Mouse (Mus musculus) heart, embryonic 10.5 days (tissue): Measurements from ENCODE around the gene Gper1. TPM values are rescaled to one million over a fixed set of nuclear protein-coding genes. Genes with fewer than 3 reads are reported as not detected.

Source experiments
- DNase-seq: peaks from one replicate; pipeline ENCODE4 v3.0.0-alpha.2; 2017; ENCODE audit warnings: low spot score
- H3K27ac ChIP-seq: fragments of 300-500 bp; sonication (generic); 2 replicates; pipeline ENCODE4 v1.5.1; 2016; ENCODE audit warnings: mild to moderate bottlenecking
- H3K27me3 ChIP-seq: fragments of 300-500 bp; sonication (generic); 2 replicates; pipeline ENCODE4 v1.6.1; 2016; ENCODE audit warnings: mild to moderate bottlenecking; ENCODE audit not compliant: poor library complexity, insufficient read depth, severe bottlenecking
- H3K36me3 ChIP-seq: fragments of 300-500 bp; sonication (generic); 2 replicates; pipeline ENCODE4 v1.6.1; 2016; ENCODE audit warnings: mild to moderate bottlenecking, moderate library complexity
- H3K4me1 ChIP-seq: fragments of 300-500 bp; sonication (generic); 2 replicates; pipeline ENCODE4 v1.6.1; 2016; ENCODE audit warnings: mild to moderate bottlenecking
- H3K4me3 ChIP-seq: fragments of 300-500 bp; sonication (generic); 2 replicates; pipeline ENCODE4 v1.5.1; 2016; ENCODE audit warnings: mild to moderate bottlenecking, moderate library complexity
- H3K9me3 ChIP-seq: fragments of 300-500 bp; sonication (generic); 2 replicates; pipeline ENCODE4 v1.6.1; 2016; ENCODE audit warnings: mild to moderate bottlenecking, moderate library complexity
- WGBS: fragments of 180-500 bp; shearing (Covaris S2); methylation state at CpG from one replicate; pipeline ENCODE4 v1.1.7; 2016; 5-methylcytosine and 5-hydroxymethylcytosine counted together
- polyA plus RNA-seq: library from polyadenylated mRNA; unstranded; fragments of >200 nt; fragmentation: Nextera tagmentation; extraction: Ambion mirVana; gene quantifications from 2 replicates; pipeline ENCODE4 v1.2.1, GENCODE M21; 2016

Gper1 gene
- polyA plus RNA-seq, 1 experiment from 2014 or later = 0.36 TPM

- DNase-seq = no peak
- Histone ChIP-seq H3K4me3 (no peak overlapping the region), H3K27ac (no peak overlapping the region), H3K4me1 (peaks cover 17% of the 10 kb centered on the region), H3K9me3 (no peaks in the 10 kb centered on the region), H3K36me3 (0 out of 2 replicates have a peak, but pooled peaks cover 2% of the 10 kb centered on the region), H3K27me3 (peaks cover 12% of the 10 kb centered on the region; the same call in 1 of the 2 replicates)
- 79% methylated on average over 12 of the region's 12 CpGs for WGBS
These were observed 19.5 kb downstream of the Gper1 start for GRCm38 (mm10) chr5:139442428-139442827.

- 78% methylated on average over 4 of the region's 4 CpGs for WGBS
- H3K9me3 ChIP-seq = no peaks in the 10 kb centered on the region
- peaks cover 18% of the 10 kb centered on the region for H3K4me1 ChIP-seq
- DNase-seq = no peak
- H3K36me3 ChIP-seq = no peaks in the 10 kb centered on the region
- no peak overlapping the region for H3K27ac ChIP-seq
- peaks cover 12% of the 10 kb centered on the region; the same call in 1 of the 2 replicates for H3K27me3 ChIP-seq
- H3K4me3 ChIP-seq = no peak overlapping the region
These were observed 20.0 kb downstream of the Gper1 start for GRCm38 (mm10) chr5:139442962-139443361.

- H3K9me3 ChIP-seq = no peaks in the 10 kb centered on the region
- H3K4me3 ChIP-seq = no peak overlapping the region
- 85% methylated on average over 8 of the region's 8 CpGs for WGBS
- no peak overlapping the region for H3K27ac ChIP-seq
- peaks cover 9% of the 10 kb centered on the region; the same call in 1 of the 2 replicates for H3K27me3 ChIP-seq
- no peak for DNase-seq
- H3K36me3 ChIP-seq = no peaks in the 10 kb centered on the region
- peaks cover 34% of the 10 kb centered on the region for H3K4me1 ChIP-seq
These were observed 22.3 kb downstream of the Gper1 start for GRCm38 (mm10) chr5:139445258-139445657.

- Histone ChIP-seq H3K27me3 (no peaks in the 10 kb centered on the region), H3K4me1 (peaks cover 21% of the 10 kb centered on the region), H3K27ac (no peak overlapping the region), H3K9me3 (no peaks in the 10 kb centered on the region), H3K36me3 (peaks cover 5% of the 10 kb centered on the region), H3K4me3 (no peak overlapping the region)
- 59% methylated on average over 6 of the region's 6 CpGs for WGBS
- DNase-seq = no peak
These were observed 25.1 kb downstream of the Gper1 start for GRCm38 (mm10) chr5:139448025-139448424.

- Histone ChIP-seq H3K4me3 (no peak overlapping the region), H3K27ac (peak overlapping the region; percentile 67), H3K4me1 (peaks cover 21% of the 10 kb centered on the region), H3K9me3 (no peaks in the 10 kb centered on the region), H3K36me3 (peaks cover 7% of the 10 kb centered on the region), H3K27me3 (no peaks in the 10 kb centered on the region)
- 56% methylated on average over 5 of the region's 5 CpGs for WGBS
- DNase-seq = no peak
These were observed 26.3 kb downstream of the Gper1 start for GRCm38 (mm10) chr5:139449161-139449791.

- H3K27ac ChIP-seq = peak overlapping the region; percentile 67
- DNase-seq = no peak
These were observed 27.0 kb downstream of the Gper1 start for GRCm38 (mm10) chr5:139449926-139450325.

GRCm38 (mm10) chr5:139453031-139453430, 30.1 kb downstream of the Gper1 start:
- H3K4me3 ChIP-seq = no peak overlapping the region
- no peak overlapping the region for H3K27ac ChIP-seq
- peaks cover 21% of the 10 kb centered on the region for H3K36me3 ChIP-seq
- H3K9me3 ChIP-seq = no peaks in the 10 kb centered on the region
- no peaks in the 10 kb centered on the region for H3K27me3 ChIP-seq
- DNase-seq = no peak
- H3K4me1 ChIP-seq = peaks cover 17% of the 10 kb centered on the region
- 90% methylated on average over 10 of the region's 10 CpGs for WGBS

More at GRCm38 (mm10) chr5:139449926-139450325, 27.0 kb downstream of the Gper1 start:
- Histone ChIP-seq H3K4me1 (peaks cover 21% of the 10 kb centered on the region), H3K4me3 (no peak overlapping the region), H3K27me3 (no peaks in the 10 kb centered on the region), H3K36me3 (peaks cover 11% of the 10 kb centered on the region), H3K9me3 (no peaks in the 10 kb centered on the region)
- 42% methylated on average over 4 of the region's 4 CpGs for WGBS

GRCm38 (mm10) chr5:139455166-139455565, 32.2 kb downstream of the Gper1 start:
- no peak overlapping the region for H3K27ac ChIP-seq
- H3K4me3 ChIP-seq = no peak overlapping the region
- H3K4me1 ChIP-seq = peaks cover 12% of the 10 kb centered on the region
- 92% methylated on average over 12 of the region's 12 CpGs for WGBS
- DNase-seq = no peak
- H3K9me3 ChIP-seq = no peaks in the 10 kb centered on the region
- peaks cover 21% of the 10 kb centered on the region for H3K36me3 ChIP-seq
- H3K27me3 ChIP-seq = no peaks in the 10 kb centered on the region

- Histone ChIP-seq H3K27ac (no peak overlapping the region), H3K9me3 (no peaks in the 10 kb centered on the region), H3K4me1 (peaks cover 14% of the 10 kb centered on the region), H3K36me3 (peaks cover 17% of the 10 kb centered on the region; the same call in 1 of the 2 replicates), H3K4me3 (no peak overlapping the region), H3K27me3 (no peaks in the 10 kb centered on the region)
- no peak for DNase-seq
- 84% methylated on average over 8 of the region's 8 CpGs for WGBS
These were observed 34.3 kb downstream of the Gper1 start for GRCm38 (mm10) chr5:139457241-139457640.

- Histone ChIP-seq H3K4me3 (peak overlapping the region; percentile 75), H3K27ac (peak overlapping the region; percentile 56)
- WGBS = 9% methylated on average over 10 of the region's 10 CpGs
These were observed 37.0 kb downstream of the Gper1 start for GRCm38 (mm10) chr5:139459938-139460337.

GRCm38 (mm10) chr5:139460384-139461067, 37.6 kb downstream of the Gper1 start, which contains the start of gene 3110082I17Rik:
Gene 3110082I17Rik (minus strand): TSS chr5:139460527.
- WGBS = 3% methylated on average over 42 of the region's 42 CpGs
- peak; percentile 98 for DNase-seq

More at GRCm38 (mm10) chr5:139459938-139460337, 37.0 kb downstream of the Gper1 start:
- Histone ChIP-seq H3K9me3 (no peaks in the 10 kb centered on the region), H3K27me3 (no peaks in the 10 kb centered on the region; the same call in 1 of the 2 replicates), H3K36me3 (peaks cover 9% of the 10 kb centered on the region; the same call in 1 of the 2 replicates), H3K4me1 (peaks cover 14% of the 10 kb centered on the region)
- DNase-seq = no peak

GRCm38 (mm10) chr5:139464874-139465273, 41.9 kb downstream of the Gper1 start:
- no peaks in the 10 kb centered on the region; the same call in 1 of the 2 replicates for H3K27me3 ChIP-seq
- H3K36me3 ChIP-seq = no peaks in the 10 kb centered on the region
- H3K27ac ChIP-seq = no peak overlapping the region
- 60% methylated on average over 4 of the region's 4 CpGs for WGBS
- no peaks in the 10 kb centered on the region for H3K9me3 ChIP-seq
- H3K4me1 ChIP-seq = peaks cover 5% of the 10 kb centered on the region; the same call in 1 of the 2 replicates
- no peak overlapping the region for H3K4me3 ChIP-seq
- no peak for DNase-seq

More at GRCm38 (mm10) chr5:139460384-139461067, 37.6 kb downstream of the Gper1 start, which contains the start of gene 3110082I17Rik:
- H3K9me3 ChIP-seq = no peaks in the 10 kb centered on the region
- peaks cover 14% of the 10 kb centered on the region for H3K4me1 ChIP-seq
- peak within 1 kb of the TSS; percentile 75 for H3K4me3 ChIP-seq
- peak within 1 kb of the TSS; percentile 56 for H3K27ac ChIP-seq
- no peaks in the 10 kb centered on the region; the same call in 1 of the 2 replicates for H3K27me3 ChIP-seq
- H3K36me3 ChIP-seq = 0 out of 2 replicates have a peak, but pooled peaks cover 5% of the 10 kb centered on the region

GRCm38 (mm10) chr5:139466373-139466772, 43.4 kb downstream of the Gper1 start:
- no peak for DNase-seq
- no peaks in the 10 kb centered on the region for H3K9me3 ChIP-seq
- H3K27me3 ChIP-seq = no peaks in the 10 kb centered on the region; the same call in 1 of the 2 replicates
- 75% methylated on average over 2 of the region's 2 CpGs for WGBS
- no peaks in the 10 kb centered on the region for H3K4me1 ChIP-seq
- no peak overlapping the region for H3K27ac ChIP-seq
- peaks cover 3% of the 10 kb centered on the region for H3K36me3 ChIP-seq
- no peak overlapping the region for H3K4me3 ChIP-seq
